Mouse (Mus musculus) lung, embryonic 16.5 days (tissue): Measurements from ENCODE around the gene Jup. TPM values are rescaled to one million over a fixed set of nuclear protein-coding genes. Genes with fewer than 3 reads are reported as not detected.
"Not testable (repeated sequence)": the region's sequence is repeated elsewhere in the genome, so short reads cannot be mapped to it uniquely, and the experiment has no call there.

Experiments used
- ATAC-seq: fragments of 200-750 bp; cut with Nextera tagmentation; 2 replicates; pipeline ENCODE4 v1.8.0; 2017; ENCODE audit warnings: low read depth, mild to moderate bottlenecking, moderate library complexity
- H3K27ac ChIP-seq: fragments of 300-500 bp; sonication (generic); 2 replicates; pipeline ENCODE4 v1.5.1; 2014; ENCODE audit warnings: mild to moderate bottlenecking, control low read depth, low read length
- H3K27me3 ChIP-seq: fragments of 300-500 bp; sonication (generic); 2 replicates; pipeline ENCODE4 v1.6.1; 2014; ENCODE audit warnings: low read depth, low read length, mixed read lengths; ENCODE audit not compliant: control insufficient read depth, insufficient read depth
- H3K36me3 ChIP-seq: fragments of 300-500 bp; sonication (generic); 2 replicates; pipeline ENCODE4 v1.6.1; 2014; ENCODE audit warnings: low read length; ENCODE audit not compliant: control insufficient read depth, insufficient read depth
- H3K4me1 ChIP-seq: fragments of 300-500 bp; sonication (generic); replicated peaks from 2 replicates; pipeline ENCODE4 v1.6.1; 2014; ENCODE audit warnings: low read length, mixed read lengths; ENCODE audit not compliant: control insufficient read depth, insufficient read depth
- H3K4me2 ChIP-seq: fragments of 300-500 bp; sonication (generic); 2 replicates; pipeline ENCODE4 v1.6.1; 2014; ENCODE audit warnings: low read depth, low read length, control low read depth
- H3K4me3 ChIP-seq: fragments of 300-500 bp; sonication (generic); 2 replicates; pipeline ENCODE4 v1.5.1; 2014; ENCODE audit warnings: mild to moderate bottlenecking, low read length, control low read depth
- H3K9ac ChIP-seq: fragments of 300-500 bp; sonication (generic); 2 replicates; pipeline ENCODE4 v1.6.1; 2014; ENCODE audit warnings: low read length, control low read depth
- H3K9me3 ChIP-seq: fragments of 300-500 bp; sonication (generic); 2 replicates; pipeline ENCODE4 v1.6.1; 2016; ENCODE audit warnings: low read length; ENCODE audit not compliant: control insufficient read depth
- WGBS: fragments of 180-500 bp; shearing (Covaris S2); extraction: QIAGEN DNeasy Blood & Tissue Kit; methylation state at CpG from one replicate; pipeline ENCODE4 v1.1.7; 2014; 5-methylcytosine and 5-hydroxymethylcytosine counted together
- microRNA-seq: library from miRNA; unstranded; fragments of <30 nt; microRNA quantifications from one replicate; pipeline ENCODE4, GENCODE M21; 2016
- polyA plus RNA-seq: library from polyadenylated mRNA; unstranded; fragments of >200 nt; fragmentation: Nextera tagmentation; extraction: Ambion mirVana; gene quantifications from 2 replicates; pipeline ENCODE4 v1.2.1, GENCODE M21; 2015

Jup gene
- polyA plus RNA-seq, 1 experiment from 2014 or later: 167 TPM

- 11% methylated on average over 11 of the region's 11 CpGs for WGBS
- not testable (repeated sequence) for H3K4me1 ChIP-seq, H3K9me3 ChIP-seq, H3K27me3 ChIP-seq, ATAC-seq
- peak overlapping the region; percentile 84 for H3K4me2 ChIP-seq
- peak overlapping the region; percentile 76 for H3K4me3 ChIP-seq
- peak overlapping the region; percentile 58; the same call in 1 of the 2 replicates for H3K27ac ChIP-seq
- peaks cover 15% of the 10 kb centered on the region for H3K36me3 ChIP-seq
- peak overlapping the region; percentile 96 for H3K9ac ChIP-seq
Observed at GRCm38 (mm10) chr11:100320701-100321410, 76.7 kb downstream of the Jup start.

GRCm38 (mm10) chr11:100320172-100320630 is 77.4 kb downstream of the Jup start:
- Histone ChIP-seq H3K27ac (peak overlapping the region; percentile 99), H3K36me3 (peaks cover 15% of the 10 kb centered on the region), H3K27me3 (no peaks in the 10 kb centered on the region), H3K9me3 (no peaks in the 10 kb centered on the region), H3K4me3 (peak overlapping the region; percentile 76), H3K9ac (peak overlapping the region; percentile 96), H3K4me1 (peaks cover 4% of the 10 kb centered on the region; the same call in 1 of the 2 replicates), H3K4me2 (peak overlapping the region; percentile 84)
- ATAC-seq: peak; percentile 91
- under 1% methylated on average over 34 of the region's 40 CpGs for WGBS

DNA sequence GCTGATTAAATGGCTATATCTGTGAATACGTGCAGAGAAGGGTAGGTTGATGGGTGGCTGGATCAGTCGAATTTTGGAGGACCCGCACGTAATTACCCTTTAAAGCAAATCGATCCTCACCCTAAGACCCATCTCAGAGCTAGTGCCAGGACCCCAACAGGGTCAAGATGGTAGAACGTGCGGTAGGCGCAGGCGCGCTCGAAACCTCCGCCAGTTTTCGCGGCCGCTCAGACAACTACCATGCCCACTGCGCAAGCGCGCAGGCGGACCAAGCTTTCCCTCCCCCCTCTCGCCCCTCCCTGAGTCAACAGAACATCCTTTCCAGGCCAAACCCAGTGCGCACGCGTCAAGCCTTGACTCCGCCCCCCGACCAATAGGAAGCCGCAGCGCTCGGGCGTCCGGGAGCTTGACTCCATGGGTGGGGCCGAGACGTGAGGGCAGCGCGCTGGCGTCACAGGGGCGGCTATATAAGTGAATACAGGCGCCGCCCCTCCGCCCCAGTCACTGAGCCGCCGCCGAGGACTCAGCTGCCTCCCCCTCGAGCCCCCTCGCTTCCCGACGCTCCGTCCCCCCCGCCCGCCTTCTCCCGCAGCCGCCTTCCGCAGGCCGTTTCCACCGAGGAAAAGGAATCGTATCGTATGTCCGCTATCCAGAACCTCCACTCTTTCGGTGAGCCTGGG is 77.9 kb downstream of the Jup start, which contains the start of gene Eif1:
Gene Eif1 (plus strand): TSS at position 394 of the 680 bp plus-strand sequence.
- H3K27ac ChIP-seq: peak within 1 kb of the TSS; percentile 99

More for the DNA sequence above, 77.9 kb downstream of the Jup start, which contains the start of gene Eif1:
- WGBS: under 1% methylated on average over 38 of the region's 58 CpGs
- H3K4me1 ChIP-seq: peaks cover 4% of the 10 kb centered on the region; the same call in 1 of the 2 replicates
- peak within 1 kb of the TSS; percentile 96 for H3K9ac ChIP-seq
- H3K27me3 ChIP-seq: no peaks in the 10 kb centered on the region
- peak; percentile 96 for ATAC-seq
- peak within 1 kb of the TSS; percentile 84 for H3K4me2 ChIP-seq
- no peaks in the 10 kb centered on the region for H3K9me3 ChIP-seq
- peak within 1 kb of the TSS; percentile 76 for H3K4me3 ChIP-seq
- peaks cover 15% of the 10 kb centered on the region for H3K36me3 ChIP-seq

Small RNAs within 50 kb of the gene (microRNA-seq; reads per million reads assigned to microRNA genes)
- not detected for gene Gm27374

Other genes starting within 250 kb of the Jup start
- 349 and 432 TPM in 2 replicates for gene Krt19, start 249.1 kb downstream of the Jup start, polyA plus RNA-seq
- not detected in 2 replicates for gene Krt9, start 204.5 kb downstream of the Jup start, polyA plus RNA-seq
- gene Krt14, start 190.2 kb downstream of the Jup start, polyA plus RNA-seq: 2.1 and 5.0 TPM in 2 replicates
- gene Krt16, start 148.9 kb downstream of the Jup start, polyA plus RNA-seq: not detected in 2 replicates
- gene Krt17, start 136.7 kb downstream of the Jup start, polyA plus RNA-seq: 8.4 and 15.5 TPM in 2 replicates
- not detected in 2 replicates for gene Krt42, start 127.9 kb downstream of the Jup start, polyA plus RNA-seq
- 1,740 and 1,854 TPM in 2 replicates for gene Eif1, start 77.9 kb downstream of the Jup start, polyA plus RNA-seq
- not detected in 2 replicates for gene Gast, start 63.4 kb downstream of the Jup start, polyA plus RNA-seq
- 19.2 and 19.7 TPM in 2 replicates for gene Hap1, start 41.6 kb downstream of the Jup start, polyA plus RNA-seq
- gene P3h4, start 17.1 kb upstream of the Jup start, polyA plus RNA-seq: 68.3 and 68.8 TPM in 2 replicates
- gene Fkbp10, start 17.9 kb upstream of the Jup start, polyA plus RNA-seq: 148 and 152 TPM in 2 replicates
- gene Nt5c3b, start 44.0 kb upstream of the Jup start, polyA plus RNA-seq: 126 and 129 TPM in 2 replicates
- gene Klhl10, start 44.2 kb upstream of the Jup start, polyA plus RNA-seq: 0.60 and 0.73 TPM in 2 replicates
- 8.3 and 8.4 TPM in 2 replicates for gene Klhl11, start 75.0 kb upstream of the Jup start, polyA plus RNA-seq
- 150 and 155 TPM in 2 replicates for gene Acly, start 130.2 kb upstream of the Jup start, polyA plus RNA-seq
- 4.0 and 4.5 TPM in 2 replicates for gene Ttc25, start 147.8 kb upstream of the Jup start, polyA plus RNA-seq
- gene Cnp, start 177.1 kb upstream of the Jup start, polyA plus RNA-seq: 35.2 and 35.5 TPM in 2 replicates
- gene Nkiras2, start 221.5 kb upstream of the Jup start, polyA plus RNA-seq: 58.3 and 58.6 TPM in 2 replicates
- gene Dnajc7, start 222.4 kb upstream of the Jup start, polyA plus RNA-seq: 212 and 230 TPM in 2 replicates